Mouse (Mus musculus): Measurements from ENCODE around the gene Izumo1r. TPM values are rescaled to one million over a fixed set of nuclear protein-coding genes. Genes with fewer than 3 reads are reported as not detected.

Izumo1r gene
- total RNA-seq, 2 experiments from 2014 or later, result not detected

Other genes starting within 250 kb of the Izumo1r start
- under 1 TPM in 1 of 2 experiments, not detected in 1; 0.14 TPM for gene Piwil4, start 163.2 kb downstream of the Izumo1r start, total RNA-seq (2021)
- under 1 TPM; 0.12 to 0.23 TPM for gene Fut4, start 151.6 kb downstream of the Izumo1r start, total RNA-seq (2021)
- 1 to 10 TPM in 1 of 2 experiments, not detected in 1; 1.2 TPM for gene 1700012B09Rik, start 132.9 kb downstream of the Izumo1r start, total RNA-seq (2021)
- 10 to 100 TPM in 1 of 2 experiments, 1 to 10 TPM in 1; 8.8 to 13.4 TPM for gene Mre11a, start 119.3 kb downstream of the Izumo1r start, total RNA-seq (2021)
- gene Ankrd49, start 119.1 kb downstream of the Izumo1r start, total RNA-seq (2021), result 10 to 100 TPM; 17.3 to 18.0 TPM
- 10 to 100 TPM; 12.1 to 13.3 TPM for gene Gpr83, start 43.7 kb downstream of the Izumo1r start, total RNA-seq (2021)
- 10 to 100 TPM; 42.4 to 48.1 TPM for gene Panx1, start 141.5 kb upstream of the Izumo1r start, total RNA-seq (2021)
- not detected for gene Hephl1, start 208.2 kb upstream of the Izumo1r start, total RNA-seq (2021)